Mouse (Mus musculus): Measurements from ENCODE around the gene Slc18a3.

GRCm38 (mm10) chr14:32506329-32506728 lies 41.7 kb upstream of the Slc18a3 start:
- no peak for TF ChIP-seq POLR2A (IDR thresholded peaks at IDR 0.05; ENCODE audit: control insufficient read depth, low read depth, low read length)
- no peak for TF ChIP-seq CTCF (IDR thresholded peaks at IDR 0.05; ENCODE audit: control insufficient read depth, insufficient read depth, insufficient replicate concordance, low read depth, low read length)
